Mouse (Mus musculus): ENCODE data around the gene Rab8b. TPM values are rescaled to one million over a fixed set of nuclear protein-coding genes. Genes with fewer than 3 reads are reported as not detected.
"Not testable (repeated sequence)": the region's sequence is repeated elsewhere in the genome, so short reads cannot be mapped to it uniquely, and the experiment has no call there.

Rab8b gene
- total and polyA plus RNA-seq, 2 experiments: 1.4 to 4.1 TPM

GRCm38 (mm10) chr9:66820996-66821395 is 98.5 kb downstream of the Rab8b start:
- no peaks in the 10 kb centered on the region for H3K79me2 ChIP-seq (ENCODE audit: control insufficient read depth, insufficient read depth, low read length)
- 86% methylated on average over 5 of the region's 5 CpGs for WGBS
- H3K27ac ChIP-seq (replicated peaks; ENCODE audit: insufficient read depth, low read depth, low read length): no peak overlapping the region
- H3K4me1 ChIP-seq (ENCODE audit: control insufficient read depth, insufficient read depth, low read length): no peaks in the 10 kb centered on the region
- H3K27me3 ChIP-seq (ENCODE audit: control insufficient read depth, insufficient read depth, low read length): no peaks in the 10 kb centered on the region
- TF ChIP-seq POLR2A (IDR thresholded peaks at IDR 0.05; ENCODE audit: extremely low read depth, insufficient read depth, low read length): no peak
- no peak for TF ChIP-seq CTCF (IDR thresholded peaks at IDR 0.05; ENCODE audit: low read depth, low read length)
- no peak overlapping the region for H3K9ac ChIP-seq (ENCODE audit: low read depth, low read length)
- DNase-seq (ENCODE audit: extremely low read depth, low read depth, low spot score): no peak
- no peak overlapping the region for H3K4me3 ChIP-seq (ENCODE audit: insufficient read depth, low read depth, low read length)
- H3K36me3 ChIP-seq (ENCODE audit: control insufficient read depth, insufficient read depth, low read length): no peaks in the 10 kb centered on the region

GRCm38 (mm10) chr9:66813392-66813791 is 106.1 kb downstream of the Rab8b start:
- no peak overlapping the region for H3K27ac ChIP-seq (replicated peaks; ENCODE audit: insufficient read depth, low read depth, low read length)
- H3K27me3 ChIP-seq (ENCODE audit: control insufficient read depth, insufficient read depth, low read length): no peaks in the 10 kb centered on the region
- H3K36me3 ChIP-seq (ENCODE audit: control insufficient read depth, insufficient read depth, low read length): no peaks in the 10 kb centered on the region
- no peak overlapping the region for H3K9ac ChIP-seq (ENCODE audit: low read depth, low read length)
- H3K4me3 ChIP-seq (ENCODE audit: insufficient read depth, low read depth, low read length): no peak overlapping the region
- H3K4me1 ChIP-seq (ENCODE audit: control insufficient read depth, insufficient read depth, low read length): no peaks in the 10 kb centered on the region
- no peaks in the 10 kb centered on the region for H3K79me2 ChIP-seq (ENCODE audit: control insufficient read depth, insufficient read depth, low read length)
- DNase-seq (ENCODE audit: extremely low read depth, low read depth, low spot score): no peak
- TF ChIP-seq POLR2A (IDR thresholded peaks at IDR 0.05; ENCODE audit: extremely low read depth, insufficient read depth, low read length) (no peak), CTCF (IDR thresholded peaks at IDR 0.05; ENCODE audit: low read depth, low read length) (no peak)
- 76% methylated on average over 2 of the region's 2 CpGs for WGBS

- H3K36me3 ChIP-seq (ENCODE audit: control insufficient read depth, insufficient read depth, low read length); H3K79me2 ChIP-seq (ENCODE audit: control insufficient read depth, insufficient read depth, low read length); H3K27me3 ChIP-seq (ENCODE audit: control insufficient read depth, insufficient read depth, low read length); H3K4me1 ChIP-seq (ENCODE audit: control insufficient read depth, insufficient read depth, low read length); H3K4me3 ChIP-seq (ENCODE audit: insufficient read depth, low read depth, low read length); H3K9ac ChIP-seq (ENCODE audit: low read depth, low read length); DNase-seq (ENCODE audit: extremely low read depth, low read depth, low spot score); H3K27ac ChIP-seq (replicated peaks; ENCODE audit: insufficient read depth, low read depth, low read length): not testable (repeated sequence)
- WGBS: 56% methylated on average over 32 of the region's 37 CpGs
Measured at GRCm38 (mm10) chr9:66805951-66806350, 113.5 kb downstream of the Rab8b start.

GRCm38 (mm10) chr9:66801947-66802346 is 117.5 kb downstream of the Rab8b start:
- Histone ChIP-seq H3K79me2 (ENCODE audit: control insufficient read depth, insufficient read depth, low read length) (no peaks in the 10 kb centered on the region), H3K4me3 (ENCODE audit: insufficient read depth, low read depth, low read length) (0 out of 2 replicates have a peak overlapping the region, but pooled peaks have one; percentile 4), H3K9ac (ENCODE audit: low read depth, low read length) (peak overlapping the region; percentile 14; the same call in 1 of the 2 replicates), H3K27ac (replicated peaks; ENCODE audit: insufficient read depth, low read depth, low read length) (no peak overlapping the region; the same call in 1 of the 2 replicates), H3K36me3 (ENCODE audit: control insufficient read depth, insufficient read depth, low read length) (no peaks in the 10 kb centered on the region), H3K4me1 (ENCODE audit: control insufficient read depth, insufficient read depth, low read length) (peaks cover 10% of the 10 kb centered on the region), H3K27me3 (ENCODE audit: control insufficient read depth, insufficient read depth, low read length) (no peaks in the 10 kb centered on the region)
- no peak for TF ChIP-seq POLR2A (IDR thresholded peaks at IDR 0.05; ENCODE audit: extremely low read depth, insufficient read depth, low read length)
- no peak for TF ChIP-seq CTCF (IDR thresholded peaks at IDR 0.05; ENCODE audit: low read depth, low read length)
- 10% methylated on average over 12 of the region's 12 CpGs for WGBS
- DNase-seq (ENCODE audit: extremely low read depth, low read depth, low spot score): peak; percentile 30

- TF ChIP-seq POLR2A (IDR thresholded peaks at IDR 0.05; ENCODE audit: extremely low read depth, insufficient read depth, low read length) (no peak), CTCF (IDR thresholded peaks at IDR 0.05; ENCODE audit: low read depth, low read length) (no peak)
- Histone ChIP-seq H3K79me2 (ENCODE audit: control insufficient read depth, insufficient read depth, low read length) (no peaks in the 10 kb centered on the region), H3K9ac (ENCODE audit: low read depth, low read length) (peak within 1 kb of the TSS; percentile 11; the same call in 1 of the 2 replicates), H3K4me3 (ENCODE audit: insufficient read depth, low read depth, low read length) (peak within 1 kb of the TSS; percentile 58), H3K27me3 (ENCODE audit: control insufficient read depth, insufficient read depth, low read length) (no peaks in the 10 kb centered on the region), H3K36me3 (ENCODE audit: control insufficient read depth, insufficient read depth, low read length) (no peaks in the 10 kb centered on the region), H3K27ac (replicated peaks; ENCODE audit: insufficient read depth, low read depth, low read length) (no peak within 1 kb of the TSS), H3K4me1 (ENCODE audit: control insufficient read depth, insufficient read depth, low read length) (peaks cover 4% of the 10 kb centered on the region)
- no peak for DNase-seq (ENCODE audit: extremely low read depth, low read depth, low spot score)
- WGBS: 41% methylated on average over 5 of the region's 5 CpGs
Measured at GRCm38 (mm10) chr9:66796739-66797138, 122.7 kb downstream of the Rab8b start, which contains the start of gene Gm10647. Gene Gm10647, plus strand, starts transcription at chr9:66797039.

DNA sequence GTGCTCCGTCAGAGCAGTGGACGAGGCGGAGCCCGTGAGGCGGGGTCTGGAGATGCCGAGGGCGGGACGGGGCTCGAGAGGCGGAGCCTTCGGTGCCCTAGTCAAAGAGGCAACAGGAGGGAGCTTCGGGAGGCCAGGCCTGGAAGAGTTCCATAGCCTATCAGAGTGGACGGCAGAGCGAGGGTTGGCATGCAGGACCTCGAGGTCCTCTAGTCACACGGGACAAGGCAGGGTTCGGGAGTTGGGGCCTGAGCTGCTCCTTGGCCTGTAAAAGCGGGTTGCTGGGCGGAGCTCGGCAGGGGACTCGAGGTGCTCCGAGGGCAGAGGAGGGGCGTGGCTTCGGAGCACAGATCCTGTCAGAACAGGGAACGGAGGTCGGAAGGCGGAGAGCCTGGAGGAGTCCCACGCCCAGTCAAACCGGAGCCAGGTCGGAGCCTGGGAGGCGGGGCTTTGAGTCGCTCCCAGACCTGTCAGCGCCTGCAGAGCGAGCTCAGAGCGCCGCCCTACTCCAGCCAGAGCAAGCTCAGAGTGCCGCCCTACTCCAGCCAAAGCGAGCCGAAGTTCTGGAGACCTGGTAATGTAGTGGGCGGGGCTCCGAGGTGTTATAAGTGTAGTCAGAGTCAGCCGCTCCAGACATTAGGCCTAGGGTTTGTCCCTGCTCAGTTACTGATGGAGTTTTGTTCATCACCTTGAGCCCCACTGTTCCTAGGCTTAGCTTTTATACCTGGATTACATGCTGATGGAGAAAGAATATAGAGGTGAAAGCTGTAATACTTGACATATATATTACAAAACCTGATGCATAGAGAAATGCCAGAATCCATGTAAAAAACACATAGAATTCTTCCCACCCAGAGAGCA is 123.8 kb downstream of the Rab8b start, which contains the start of gene Aph1b:
Aph1b (minus strand) TSS at position 27 of the 861 bp plus-strand sequence.
- H3K27ac ChIP-seq (replicated peaks; ENCODE audit: insufficient read depth, low read depth, low read length): peak within 1 kb of the TSS; percentile 67
- under 1% methylated on average over 42 of the region's 42 CpGs for WGBS
- no peaks in the 10 kb centered on the region for H3K36me3 ChIP-seq (ENCODE audit: control insufficient read depth, insufficient read depth, low read length)
- DNase-seq (ENCODE audit: extremely low read depth, low read depth, low spot score): peak; percentile 98
- no peaks in the 10 kb centered on the region for H3K79me2 ChIP-seq (ENCODE audit: control insufficient read depth, insufficient read depth, low read length)
- H3K9ac ChIP-seq (ENCODE audit: low read depth, low read length): peak within 1 kb of the TSS; percentile 51
- H3K4me3 ChIP-seq (ENCODE audit: insufficient read depth, low read depth, low read length): peak within 1 kb of the TSS; percentile 58
- no peak for TF ChIP-seq CTCF (IDR thresholded peaks at IDR 0.05; ENCODE audit: low read depth, low read length)
- TF ChIP-seq POLR2A (IDR thresholded peaks at IDR 0.05; ENCODE audit: extremely low read depth, insufficient read depth, low read length): peak; percentile 16; the same call in 1 of the 2 replicates
- no peaks in the 10 kb centered on the region for H3K27me3 ChIP-seq (ENCODE audit: control insufficient read depth, insufficient read depth, low read length)
- H3K4me1 ChIP-seq (ENCODE audit: control insufficient read depth, insufficient read depth, low read length): peaks cover 4% of the 10 kb centered on the region

Data from liver, adult 2 months (tissue).